Mouse (Mus musculus) right cerebral cortex, postnatal 4 days (tissue): ENCODE data around the gene Polr3b.

Experiments
- DNase-seq: peaks from one replicate; pipeline ENCODE4 v3.0.0-alpha.2; 2022

The Polr3b gene

GRCm38 (mm10) chr10:84611664-84612063 is 10.4 kb upstream of the Polr3b start:
- no peak for DNase-seq

DNA sequence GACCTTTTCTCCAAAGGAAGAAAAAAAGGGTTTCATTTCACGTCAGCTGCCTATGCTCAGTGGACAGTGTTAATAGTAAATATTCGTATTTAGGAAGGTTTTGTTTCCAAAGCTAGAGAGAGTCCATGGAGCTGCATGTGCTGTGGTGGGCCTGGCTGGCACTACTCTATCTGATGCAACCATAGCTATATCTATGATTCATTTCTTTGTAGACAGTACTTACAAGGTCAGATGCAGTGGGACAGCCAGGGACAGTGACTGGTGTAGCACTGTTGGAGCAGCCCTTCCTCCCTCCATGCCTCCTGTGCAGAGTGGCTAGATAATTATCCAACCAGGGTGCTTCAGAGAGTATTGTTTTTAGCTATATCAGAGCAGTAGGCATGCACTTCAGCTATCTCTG is 9.8 kb upstream of the Polr3b start:
- DNase-seq, result no peak

DNA sequence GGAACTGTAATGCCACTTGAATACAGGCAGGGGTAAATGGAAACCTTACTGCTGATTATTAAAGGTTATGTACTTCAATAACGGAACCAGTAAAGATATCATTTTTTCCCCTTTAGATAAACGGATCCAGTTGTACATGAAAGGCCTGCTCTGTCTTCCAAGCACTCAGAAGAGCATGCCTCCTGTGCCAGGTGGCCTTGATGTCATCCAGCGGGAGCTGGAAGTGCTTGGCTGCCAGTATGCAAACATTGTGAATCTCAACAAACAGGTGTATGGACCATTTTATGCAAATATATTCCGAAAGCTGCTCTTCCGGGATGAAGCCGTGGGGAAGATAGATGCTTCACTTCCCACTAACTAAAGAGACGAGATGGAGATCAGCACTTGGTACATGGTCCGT is 8.7 kb upstream of the Polr3b start:
- DNase-seq, result no peak

- no peak for DNase-seq
Measured at GRCm38 (mm10) chr10:84615076-84615475, 7.0 kb upstream of the Polr3b start.

DNA sequence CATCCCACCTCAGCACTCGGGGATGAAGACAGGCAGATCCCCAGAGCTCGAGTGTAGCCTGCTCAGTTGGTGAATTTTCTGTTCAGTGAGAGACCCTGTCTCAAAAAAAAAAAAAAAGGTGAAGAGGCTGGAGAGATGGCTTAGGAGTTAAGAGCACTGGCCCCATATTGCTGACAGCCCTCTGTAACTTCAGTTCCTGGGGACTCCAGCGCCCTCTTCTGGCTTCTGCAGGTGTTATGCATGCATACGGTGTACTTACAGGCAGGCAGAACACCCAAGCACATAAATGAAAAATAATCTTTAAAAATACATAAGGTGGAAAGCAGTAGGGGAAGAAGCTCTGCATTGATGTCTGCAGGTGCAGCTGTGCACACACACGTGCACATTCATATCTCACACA is 9.1 kb downstream of the Polr3b start:
- DNase-seq, result peak; percentile 39

GRCm38 (mm10) chr10:84632005-84632404 is 9.9 kb downstream of the Polr3b start:
- DNase-seq, result no peak

DNA sequence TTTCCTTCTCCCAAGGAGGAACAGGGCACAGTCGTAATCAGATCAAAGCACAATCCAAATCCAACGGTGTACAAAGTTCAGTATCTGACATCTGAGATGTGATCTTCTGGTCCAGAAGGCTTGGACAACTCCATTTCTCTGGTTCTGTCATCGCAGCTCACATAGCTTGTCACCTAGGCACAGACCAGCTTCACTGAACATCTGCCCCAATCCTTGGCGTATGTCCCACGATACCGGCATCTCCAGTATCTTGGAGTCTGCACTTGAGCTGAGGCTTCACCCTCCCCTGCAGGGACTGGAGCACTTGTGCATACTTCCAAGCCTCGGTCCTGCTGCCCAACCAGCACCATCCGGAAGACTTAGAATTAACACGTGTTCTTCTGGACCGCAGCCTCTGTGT is 14.6 kb downstream of the Polr3b start:
- no peak for DNase-seq

GRCm38 (mm10) chr10:84638382-84638781 is 16.3 kb downstream of the Polr3b start:
- no peak for DNase-seq

DNA sequence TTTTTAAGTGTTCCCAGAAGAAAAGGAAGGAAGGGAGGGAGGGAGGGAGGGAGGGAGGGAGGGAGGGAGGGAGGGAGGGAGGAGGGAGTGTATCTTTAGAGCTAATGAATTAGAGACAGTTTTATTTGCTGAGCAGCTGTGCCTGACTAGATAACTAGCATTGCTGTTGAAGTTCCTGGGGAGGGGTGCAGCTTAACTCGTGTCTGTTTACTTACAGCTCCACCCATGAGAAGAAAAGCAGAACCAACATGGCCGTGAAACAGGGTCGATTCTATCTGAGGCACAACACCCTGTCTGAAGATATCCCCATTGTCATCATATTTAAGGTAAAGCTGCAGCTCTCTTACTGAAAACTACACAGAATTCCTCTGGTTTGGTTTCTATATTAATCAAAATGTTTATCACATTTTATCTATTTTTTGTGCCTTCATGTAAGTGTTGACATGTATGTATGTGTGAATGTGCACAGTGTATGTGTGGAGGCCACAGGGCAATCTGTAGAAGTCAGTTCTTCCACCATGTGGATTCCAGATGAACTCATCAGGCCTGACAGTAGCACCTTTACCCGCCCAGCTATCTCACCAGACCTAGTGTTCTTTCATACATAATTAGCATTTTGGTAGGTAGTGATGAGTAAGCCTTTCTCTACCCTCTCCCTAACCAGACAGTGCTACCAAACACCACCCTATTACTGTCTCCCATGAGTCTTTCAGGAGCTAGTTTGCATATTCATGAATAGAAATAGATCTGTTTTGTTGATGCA is 17.6 kb downstream of the Polr3b start:
- DNase-seq, result no peak

- no peak for DNase-seq
Measured at GRCm38 (mm10) chr10:84640861-84641260, 18.8 kb downstream of the Polr3b start.

- DNase-seq, result no peak
Measured at GRCm38 (mm10) chr10:84641576-84641975, 19.5 kb downstream of the Polr3b start.

DNA sequence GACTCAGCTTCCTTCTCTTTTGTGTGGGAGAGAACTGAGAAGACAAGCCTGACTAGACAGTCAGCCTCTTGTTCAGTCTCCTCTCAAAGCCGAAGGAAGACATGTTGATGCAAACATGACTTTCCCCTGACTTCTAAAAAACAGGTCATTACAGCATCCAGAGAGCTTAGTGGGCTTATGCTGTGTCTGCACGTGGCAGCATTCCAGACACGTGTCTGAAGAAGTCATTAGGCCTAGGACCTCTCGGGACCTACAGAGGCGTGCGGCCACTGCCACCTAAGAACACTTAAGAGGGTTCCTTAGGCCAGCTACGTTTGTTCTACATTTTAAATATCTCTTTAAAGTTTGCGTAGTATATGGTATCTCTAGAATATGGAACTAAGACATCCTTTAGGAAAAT is 23.8 kb downstream of the Polr3b start:
- no peak for DNase-seq

DNA sequence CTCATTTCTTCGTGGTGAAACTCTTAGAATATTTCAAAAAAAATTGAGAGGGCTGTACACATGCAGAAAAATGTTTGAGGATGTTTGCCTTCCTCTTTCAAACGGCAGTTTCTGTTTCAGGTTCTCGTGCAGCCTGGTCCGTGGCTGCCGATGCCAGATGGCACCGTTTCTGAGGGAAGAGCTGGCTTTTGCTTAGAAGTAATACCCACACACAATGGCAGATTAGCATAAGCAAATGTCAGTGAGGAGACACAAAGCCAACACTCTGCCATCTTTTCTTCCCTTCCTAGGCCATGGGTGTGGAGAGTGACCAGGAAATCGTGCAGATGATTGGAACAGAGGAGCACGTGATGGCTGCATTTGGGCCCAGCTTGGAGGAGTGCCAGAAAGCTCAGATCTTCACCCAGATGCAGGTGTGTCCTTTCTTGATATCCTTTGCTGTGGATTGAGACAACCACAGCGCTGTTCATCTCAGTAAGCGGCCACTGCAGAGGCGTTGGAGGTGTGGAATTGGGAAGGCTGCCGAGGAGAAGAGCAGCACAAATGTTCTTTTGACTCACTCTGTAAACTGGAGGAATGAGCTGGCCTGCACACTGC is 24.5 kb downstream of the Polr3b start:
- DNase-seq, result no peak

DNA sequence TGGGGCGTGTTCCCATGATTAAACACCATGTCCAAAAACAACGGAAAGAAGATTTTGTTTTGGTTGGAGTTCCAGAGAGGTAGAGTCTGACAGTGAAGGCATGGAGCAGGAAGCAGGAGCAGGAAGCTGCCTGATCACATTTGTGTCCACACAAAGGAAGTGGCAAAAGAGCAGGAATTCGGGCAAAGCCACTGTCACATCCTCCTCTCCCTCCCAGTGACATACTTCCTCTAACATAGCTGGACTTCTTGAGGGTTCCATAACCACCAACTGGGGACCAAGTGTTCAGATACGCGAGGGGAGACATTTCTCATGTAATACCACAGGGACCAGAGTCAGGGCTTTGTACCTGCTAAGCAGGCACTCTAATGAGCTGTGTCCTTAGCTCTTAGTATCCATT is 25.2 kb downstream of the Polr3b start:
- DNase-seq, result no peak

- DNase-seq, result no peak
Measured at GRCm38 (mm10) chr10:84648911-84649310, 26.8 kb downstream of the Polr3b start.

DNA sequence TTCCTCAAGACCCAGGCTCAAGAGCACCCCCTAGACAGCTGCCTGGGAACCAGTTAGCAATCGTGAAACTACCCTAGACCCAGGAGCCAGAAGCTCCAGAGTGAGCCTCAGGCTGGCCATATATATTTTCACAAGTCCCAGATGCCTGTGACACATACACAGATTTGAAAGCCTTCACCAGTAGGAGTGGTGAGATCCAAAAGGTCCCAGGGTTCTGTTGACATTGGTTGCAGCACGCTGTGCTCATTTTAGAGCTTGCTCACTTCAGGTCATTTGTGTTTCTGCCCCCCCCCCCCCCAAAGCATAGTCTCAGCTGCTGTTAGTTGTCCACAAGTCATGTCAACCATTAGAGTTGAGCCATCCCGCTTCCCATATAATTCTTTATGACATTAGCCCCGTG is 31.9 kb downstream of the Polr3b start:
- no peak for DNase-seq

GRCm38 (mm10) chr10:84654731-84655130 is 32.6 kb downstream of the Polr3b start:
- no peak for DNase-seq

- DNase-seq, result no peak
Measured at GRCm38 (mm10) chr10:84656618-84657017, 34.5 kb downstream of the Polr3b start.

- no peak for DNase-seq
Measured at GRCm38 (mm10) chr10:84657437-84658087, 35.5 kb downstream of the Polr3b start.

GRCm38 (mm10) chr10:84658088-84658848 is 36.2 kb downstream of the Polr3b start:
- no peak for DNase-seq

- DNase-seq, result no peak
Measured at GRCm38 (mm10) chr10:84659281-84659680, 37.2 kb downstream of the Polr3b start.

- no peak for DNase-seq
Measured at GRCm38 (mm10) chr10:84662138-84662537, 40.0 kb downstream of the Polr3b start.

- no peak for DNase-seq
Measured at GRCm38 (mm10) chr10:84665713-84666260, 43.7 kb downstream of the Polr3b start.
